In genomic region chr17:84009194-84009593, GRCm38 (mm10) we compare ENCODE assay signal across 9 mouse cellular contexts.
DNase-seq lines count a peak whose midpoint lies in the region; ATAC-seq and TF ChIP-seq lines count a peak whose summit lies in the region.
"Had no signal": no experiment of that assay in that cellular context is flagged by ENCODE, and none has a peak within 500 bp of the region (broad histone marks: within the 10 kb centered on the region; RNA-seq: fewer than 3 reads in every experiment).

No protein-coding gene starts in this region.

- no peaks in the 10 kb centered on the region for H3K36me3 ChIP-seq in lung, embryonic 14.5 days (ENCODE audit: insufficient read depth)
- H3K36me3 ChIP-seq in liver, embryonic 12.5 days, result no peaks in the 10 kb centered on the region
- H3K36me3 ChIP-seq: heart, embryonic 13.5 days had no signal

- ATAC-seq in lung, embryonic 14.5 days (ENCODE audit: insufficient read depth), result 0 out of 2 replicates have a peak, but pooled peaks have one; percentile 18
- no peak for ATAC-seq in liver, embryonic 12.5 days

- no peak for DNase-seq in lung, embryonic 14.5 days
- DNase-seq in lung, postnatal 25 days (ENCODE audit: low spot score), result no peak
- peak; percentile 31 to 56 for DNase-seq in frontal cortex, postnatal 14 days (ENCODE audit: low spot score in 2 of 2)
- DNase-seq in left cerebral cortex, postnatal 10 days (ENCODE audit: extremely low spot score in 1 of 2, low spot score in 2 of 2), result peak; percentile 62 to 64
- peak; percentile 81 to 86 for DNase-seq in right cerebral cortex, postnatal 10 days (ENCODE audit: low spot score in 2 of 2)
- no peak for DNase-seq in lung, postnatal 14 days
- DNase-seq in kidney, adult 9 months, result no peak

- H3K4me2 ChIP-seq in lung, embryonic 14.5 days, result no peak overlapping the region
- no peak overlapping the region for H3K4me2 ChIP-seq in liver, embryonic 12.5 days
- H3K4me2 ChIP-seq: heart, embryonic 13.5 days had no signal

- H3K4me1 ChIP-seq in lung, embryonic 14.5 days (ENCODE audit: insufficient read depth), result no peaks in the 10 kb centered on the region
- H3K4me1 ChIP-seq in liver, embryonic 12.5 days, result peaks cover 38% of the 10 kb centered on the region

- peak overlapping the region; percentile 74 for H3K27ac ChIP-seq in lung, embryonic 14.5 days (ENCODE audit: low read depth)
- no peak overlapping the region for H3K27ac ChIP-seq in liver, embryonic 12.5 days
- H3K27ac ChIP-seq: heart, embryonic 13.5 days had no signal

- WGBS in lung, embryonic 14.5 days, result 75% methylated on average over 8 of the region's 8 CpGs
- WGBS in liver, embryonic 12.5 days (ENCODE audit: insufficient replicate concordance), result 78% methylated on average over 8 of the region's 8 CpGs

- H3K27me3 ChIP-seq in lung, embryonic 14.5 days (ENCODE audit: insufficient read depth, low read length), result no peaks in the 10 kb centered on the region
- H3K27me3 ChIP-seq in liver, embryonic 12.5 days (replicated peaks), result no peaks in the 10 kb centered on the region; the same call in 1 of the 2 replicates
- H3K27me3 ChIP-seq: heart, embryonic 13.5 days had no signal

- H3K9ac ChIP-seq in lung, embryonic 14.5 days, result no peak overlapping the region
- H3K9ac ChIP-seq in liver, embryonic 12.5 days, result no peak overlapping the region
- H3K9ac ChIP-seq: heart, embryonic 13.5 days had no signal

- no peak overlapping the region for H3K4me3 ChIP-seq in lung, embryonic 14.5 days (ENCODE audit: low read depth, low read length)
- H3K4me3 ChIP-seq in liver, embryonic 12.5 days, result no peak overlapping the region
- H3K4me3 ChIP-seq: heart, embryonic 13.5 days had no signal

- no peak for TF ChIP-seq CTCF in lung, embryonic 14.5 days (IDR thresholded peaks at IDR 0.05; ENCODE audit: low read depth)

- intact Hi-C loops in left cerebral cortex, postnatal 10 days (cut with DNase I), result loop anchor here (10.0 kb wide), 1 partner anchor 104 kb away; no protein-coding TSS in a partner anchor

- no peaks in the 10 kb centered on the region for H3K9me3 ChIP-seq in lung, embryonic 14.5 days (ENCODE audit: low read depth, low read length)
- no peaks in the 10 kb centered on the region for H3K9me3 ChIP-seq in liver, embryonic 12.5 days (replicated peaks)
- H3K9me3 ChIP-seq: heart, embryonic 13.5 days had no signal

Comparison
In these comparisons a context has a peak if more than half of its experiments do, and no peak if none do; other contexts are left out.
1. DNase-seq: peak in frontal cortex, postnatal 14 days (2 of 2), left cerebral cortex, postnatal 10 days (2 of 2) and right cerebral cortex, postnatal 10 days (2 of 2); none in lung, embryonic 14.5 days (single experiment), lung, postnatal 25 days (single experiment), lung, postnatal 14 days (single experiment) and kidney, adult 9 months (single experiment).